Mouse (Mus musculus) right cerebral cortex, postnatal 36 days (tissue): ENCODE results near the gene Tardbp.

Experiments
- DNase-seq, 2 experiments: peaks; one replicate each; pipeline ENCODE4 v3.0.0; 2022; ENCODE audit warnings: low spot score in 2 of 2, mixed read lengths in 1 of 2

The Tardbp gene

GRCm38 (mm10) chr4:148626623-148627185 is at the start of gene Tardbp:
Gene Tardbp, minus strand, starts transcription at chr4:148627019.
- peak; percentile 89 for DNase-seq

- no peak for DNase-seq
Observed at GRCm38 (mm10) chr4:148676188-148676960, 49.6 kb upstream of the Tardbp start.

- DNase-seq, result no peak
Observed at GRCm38 (mm10) chr4:148675043-148675442, 48.2 kb upstream of the Tardbp start.

- no peak for DNase-seq
Observed at GRCm38 (mm10) chr4:148671230-148671947, 44.6 kb upstream of the Tardbp start.

- no peak for DNase-seq
Observed at GRCm38 (mm10) chr4:148667006-148667755, 40.4 kb upstream of the Tardbp start.

GRCm38 (mm10) chr4:148664021-148664420 is 37.2 kb upstream of the Tardbp start:
- DNase-seq, result no peak

GRCm38 (mm10) chr4:148663326-148663725 is 36.5 kb upstream of the Tardbp start:
- DNase-seq, result no peak

- peak in 1 of 2 experiments; percentile 28 for DNase-seq
Observed at GRCm38 (mm10) chr4:148662168-148662965, 35.5 kb upstream of the Tardbp start.

- DNase-seq, result no peak
Observed at GRCm38 (mm10) chr4:148660174-148660573, 33.4 kb upstream of the Tardbp start.

- DNase-seq, result no peak
Observed at GRCm38 (mm10) chr4:148657776-148658175, 31.0 kb upstream of the Tardbp start.

GRCm38 (mm10) chr4:148656691-148657258 is 30.0 kb upstream of the Tardbp start:
- no peak for DNase-seq

- DNase-seq, result no peak
Observed at GRCm38 (mm10) chr4:148654701-148655398, 28.0 kb upstream of the Tardbp start.

GRCm38 (mm10) chr4:148651045-148651444 is 24.2 kb upstream of the Tardbp start:
- no peak for DNase-seq

GRCm38 (mm10) chr4:148649309-148649708 is 22.5 kb upstream of the Tardbp start:
- no peak for DNase-seq

GRCm38 (mm10) chr4:148646616-148647015 is 19.8 kb upstream of the Tardbp start:
- peak; percentile 19 to 23 for DNase-seq

- no peak for DNase-seq
Observed at GRCm38 (mm10) chr4:148644926-148645325, 18.1 kb upstream of the Tardbp start.

- peak; percentile 17 to 21 for DNase-seq
Observed at GRCm38 (mm10) chr4:148644157-148644511, 17.3 kb upstream of the Tardbp start.

GRCm38 (mm10) chr4:148643291-148644156 is 16.7 kb upstream of the Tardbp start, which contains the start of gene Gm572:
Gene Gm572, plus strand, starts transcription at chr4:148643317.
- no peak for DNase-seq

GRCm38 (mm10) chr4:148641121-148641520 is 14.3 kb upstream of the Tardbp start:
- DNase-seq, result no peak
